ENCODE assay signal across 29 mouse cellular contexts in the genomic region with DNA sequence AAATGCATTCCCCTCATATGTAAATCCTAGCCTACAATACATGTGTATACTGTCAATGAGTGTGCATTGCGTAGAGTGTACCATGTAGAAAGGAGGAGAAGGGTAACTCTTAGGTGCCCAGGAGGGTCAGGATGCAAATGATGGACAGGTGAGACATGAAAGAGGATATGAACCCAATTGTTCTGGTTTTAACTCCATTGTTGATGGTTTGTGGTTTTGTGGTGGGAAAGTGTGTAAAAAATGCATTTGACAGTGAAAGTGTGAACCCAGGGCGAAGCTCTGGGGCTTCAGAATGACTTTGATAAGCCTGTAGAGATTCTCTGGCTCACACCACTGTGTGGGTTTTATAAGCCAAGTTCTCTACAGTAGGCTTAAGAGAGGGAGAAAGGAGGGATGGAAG. TPM values are rescaled to one million over a fixed set of nuclear protein-coding genes. Genes with fewer than 3 reads are reported as not detected.
DNase-seq lines count a peak whose midpoint lies in the region; ATAC-seq lines count a peak whose summit lies in the region.
"Had no signal": no experiment of that assay in that cellular context is flagged by ENCODE, and none has a peak within 500 bp of the region (broad histone marks: within the 10 kb centered on the region; RNA-seq: fewer than 3 reads in every experiment).

No protein-coding gene starts in this region.

- H3K9ac ChIP-seq in kidney, embryonic 14.5 days (ENCODE audit: low read depth, low read length) = no peak overlapping the region
- H3K9ac ChIP-seq: hindbrain, embryonic 13.5 days; intestine, embryonic 15.5 days had no signal

- no peak overlapping the region for H3K4me3 ChIP-seq in kidney, embryonic 14.5 days (ENCODE audit: low read length)
- H3K4me3 ChIP-seq: hindbrain, embryonic 10.5 days; hindbrain, embryonic 13.5 days; intestine, embryonic 15.5 days had no signal

- WGBS in kidney, embryonic 14.5 days = 95% methylated on average over 2 of the region's 2 CpGs

- no peaks in the 10 kb centered on the region for H3K9me3 ChIP-seq in kidney, embryonic 14.5 days (ENCODE audit: control insufficient read depth, low read length)
- H3K9me3 ChIP-seq: hindbrain, embryonic 10.5 days; hindbrain, embryonic 13.5 days; intestine, embryonic 15.5 days had no signal

- H3K4me2 ChIP-seq in kidney, embryonic 14.5 days (replicated peaks; ENCODE audit: low read depth, low read length) = no peak overlapping the region
- H3K4me2 ChIP-seq: heart, embryonic 11.5 days; hindbrain, embryonic 13.5 days; intestine, embryonic 15.5 days had no signal

- DNase-seq in thymus, postnatal 14 days = peak; percentile 8
- no peak for DNase-seq in thymus, postnatal 10 days (ENCODE audit: low spot score in 2 of 2)
- DNase-seq in CD4-positive helper T cell, adult 2 months (ENCODE audit: low read depth, low spot score) = peak; percentile 23
- DNase-seq in cerebellum, adult 9-11 months = no peak
- DNase-seq: adrenal gland, adult 2 months; adrenal gland, postnatal 14 days; cerebellum, adult 11-12 months; cerebellum, adult 8-10 months; cerebellum, postnatal 14 days; gastrocnemius, postnatal 25 days; heart, postnatal 36 days had no signal

- no peaks in the 10 kb centered on the region for H3K27me3 ChIP-seq in kidney, embryonic 14.5 days (ENCODE audit: control insufficient read depth, insufficient read depth, low read length)
- H3K27me3 ChIP-seq: hindbrain, embryonic 13.5 days; intestine, embryonic 15.5 days had no signal

- no peaks in the 10 kb centered on the region for H3K4me1 ChIP-seq in kidney, embryonic 14.5 days (ENCODE audit: control insufficient read depth, insufficient read depth, low read length)
- H3K4me1 ChIP-seq: intestine, embryonic 15.5 days had no signal

- no peaks in the 10 kb centered on the region for H3K36me3 ChIP-seq in kidney, embryonic 14.5 days (ENCODE audit: control insufficient read depth, insufficient read depth, low read length)
- H3K36me3 ChIP-seq: hindbrain, embryonic 10.5 days; hindbrain, embryonic 13.5 days; intestine, embryonic 15.5 days had no signal

- ATAC-seq in granulocyte monocyte progenitor cell, adult 5-6 weeks (replicated peaks; ENCODE audit: poor library complexity, severe bottlenecking) = peak; percentile 28
- ATAC-seq in kidney, embryonic 14.5 days (ENCODE audit: low FRiP score, low TSS enrichment) = no peak
- ATAC-seq: forebrain, embryonic 14.5 days; hindbrain, embryonic 16.5 days; intestine, embryonic 15.5 days had no signal

- H3K27ac ChIP-seq in kidney, embryonic 14.5 days (ENCODE audit: low read depth, low read length) = no peak overlapping the region
- H3K27ac ChIP-seq: hindbrain, embryonic 13.5 days; intestine, embryonic 15.5 days had no signal

RNA-seq across cellular contexts. Expression of gene Zfp957, which starts 12.7 kb away (rescaled TPM):
- not detected in 2 replicates for total RNA-seq in granulocyte monocyte progenitor cell, adult 5-6 weeks (2014; fragmentation: Nextera tagmentation)
- not detected in 2 replicates for total RNA-seq in granulocyte monocyte progenitor cell, adult 5-6 weeks (2017)
- not detected in 2 replicates for polyA plus RNA-seq in kidney, embryonic 14.5 days (2014; fragmentation: Nextera tagmentation; extraction: Ambion mirVana)
- total RNA-seq: adrenal gland, adult 2 months; adrenal gland, postnatal 14 days; gastrocnemius, adult 8-10 months; gastrocnemius, postnatal 25 days; heart, adult 8-10 months; heart, postnatal 36 days; MEL had no signal
- polyA plus RNA-seq: adrenal gland, adult 2 months; brain, embryonic 14.5 days; embryonic facial prominence, embryonic 11.5 days; embryonic facial prominence, embryonic 14.5 days; forebrain, embryonic 11.5 days; forebrain, embryonic 14.5 days; gonadal fat pad, adult 2 months; heart, embryonic 11.5 days; heart, embryonic 14.5 days; heart, postnatal 0 days; hindbrain, embryonic 10.5 days; hindbrain, embryonic 13.5 days; hindbrain, embryonic 16.5 days; intestine, embryonic 15.5 days had no signal

Comparison
In these comparisons a context has a peak if more than half of its experiments do, and no peak if none do; other contexts are left out.
1. DNase-seq: peak in thymus, postnatal 14 days (single experiment) and CD4-positive helper T cell, adult 2 months (single experiment); none in thymus, postnatal 10 days (0 of 2) and cerebellum, adult 9-11 months (single experiment).